Mouse (Mus musculus) forebrain, embryonic 14.5 days (tissue): ENCODE results near the gene Matn4. TPM values are rescaled to one million over a fixed set of nuclear protein-coding genes. Genes with fewer than 3 reads are reported as not detected.
A peak's percentile ranks its signal among the peaks of the same experiment; 100 is the strongest.

Experiments used
- ATAC-seq: fragments of 200-750 bp; cut with Nextera tagmentation; 2 replicates; pipeline ENCODE4 v1.8.0; 2017; ENCODE audit warnings: mild to moderate bottlenecking, moderate library complexity
- DNase-seq: peaks from one replicate; pipeline ENCODE4 v3.0.0-alpha.2; 2015; ENCODE audit warnings: low spot score
- H3K27ac ChIP-seq: fragments of 300-500 bp; sonication (generic); 2 replicates; pipeline ENCODE4 v1.5.1; 2014; ENCODE audit warnings: low read depth, mild to moderate bottlenecking, control low read depth, low read length, moderate library complexity
- H3K27me3 ChIP-seq: fragments of 300-500 bp; sonication (generic); replicated peaks from 2 replicates; pipeline ENCODE4 v1.6.1; 2014; ENCODE audit warnings: low read length, control low read depth, mixed read lengths; ENCODE audit not compliant: control insufficient read depth, insufficient read depth
- H3K36me3 ChIP-seq: fragments of 300-500 bp; sonication (generic); 2 replicates; pipeline ENCODE4 v1.6.1; 2014; ENCODE audit warnings: low read length, control low read depth; ENCODE audit not compliant: control insufficient read depth, insufficient read depth
- H3K4me1 ChIP-seq: fragments of 300-500 bp; sonication (generic); 2 replicates; pipeline ENCODE4 v1.6.1; 2014; ENCODE audit warnings: antibody characterized with exemption, low read length, control low read depth; ENCODE audit not compliant: control insufficient read depth, insufficient read depth
- H3K4me2 ChIP-seq: fragments of 300-500 bp; sonication (generic); 2 replicates; pipeline ENCODE4 v1.6.1; 2014; ENCODE audit warnings: mild to moderate bottlenecking, control low read depth, low read length
- H3K4me3 ChIP-seq: fragments of 300-500 bp; sonication (generic); 2 replicates; pipeline ENCODE4 v1.5.1; 2014; ENCODE audit warnings: low read depth, low read length, control low read depth
- H3K9ac ChIP-seq: fragments of 300-500 bp; sonication (generic); 2 replicates; pipeline ENCODE4 v1.6.1; 2014; ENCODE audit warnings: mild to moderate bottlenecking, low read length, control low read depth, moderate library complexity
- H3K9me3 ChIP-seq: fragments of 300-500 bp; sonication (generic); replicated peaks from 2 replicates; pipeline ENCODE4 v1.6.1; 2016; ENCODE audit warnings: low read length, control low read depth, mixed read lengths; ENCODE audit not compliant: control insufficient read depth
- WGBS: fragments of 180-500 bp; shearing (Covaris S2); extraction: QIAGEN DNeasy Blood & Tissue Kit; methylation state at CpG from one replicate; pipeline ENCODE4 v1.1.7; 2014; 5-methylcytosine and 5-hydroxymethylcytosine counted together
- polyA plus RNA-seq: library from polyadenylated mRNA; unstranded; fragments of >200 nt; fragmentation: Nextera tagmentation; extraction: Ambion mirVana; gene quantifications from 2 replicates; pipeline ENCODE4 v1.2.1, GENCODE M21; 2014

The Matn4 gene
- polyA plus RNA-seq = 0.08 and 0.10 TPM in 2 replicates

- Histone ChIP-seq H3K36me3 (no peaks in the 10 kb centered on the region), H3K9me3 (no peaks in the 10 kb centered on the region)
- 3% methylated on average over 9 of the region's 9 CpGs for WGBS
Observed at GRCm38 (mm10) chr2:164405060-164405459, at the start of gene Matn4. Matn4 (minus strand) TSS chr2:164405160.

GRCm38 (mm10) chr2:164453887-164454500 lies 49.0 kb upstream of the Matn4 start:
- WGBS = 75% methylated on average over 7 of the region's 7 CpGs
- ATAC-seq = no peak
- no peak overlapping the region for H3K9ac ChIP-seq
- no peaks in the 10 kb centered on the region for H3K27me3 ChIP-seq
- no peak overlapping the region for H3K4me2 ChIP-seq
- H3K4me1 ChIP-seq = no peaks in the 10 kb centered on the region
- H3K9me3 ChIP-seq = no peaks in the 10 kb centered on the region
- DNase-seq = no peak
- H3K27ac ChIP-seq = no peak overlapping the region
- no peak overlapping the region for H3K4me3 ChIP-seq
- no peaks in the 10 kb centered on the region for H3K36me3 ChIP-seq

More at GRCm38 (mm10) chr2:164405060-164405459, at the start of gene Matn4:
- DNase-seq (no peak), ATAC-seq (no peak)
- H3K27ac ChIP-seq = no peak within 1 kb of the TSS
- H3K4me3 ChIP-seq = peak within 1 kb of the TSS; percentile 13; the same call in 1 of the 2 replicates
- H3K9ac ChIP-seq = no peak within 1 kb of the TSS
- peaks cover 90% of the 10 kb centered on the region for H3K27me3 ChIP-seq
- H3K4me2 ChIP-seq = peak within 1 kb of the TSS; percentile 40
- no peaks in the 10 kb centered on the region for H3K4me1 ChIP-seq

GRCm38 (mm10) chr2:164453047-164453757 lies 48.2 kb upstream of the Matn4 start:
- Histone ChIP-seq H3K9me3 (no peaks in the 10 kb centered on the region), H3K4me1 (no peaks in the 10 kb centered on the region), H3K27me3 (no peaks in the 10 kb centered on the region), H3K4me2 (no peak overlapping the region), H3K27ac (no peak overlapping the region), H3K4me3 (no peak overlapping the region), H3K9ac (no peak overlapping the region), H3K36me3 (no peaks in the 10 kb centered on the region)
- ATAC-seq = no peak
- WGBS = 84% methylated on average over 14 of the region's 14 CpGs
- DNase-seq = no peak

GRCm38 (mm10) chr2:164452000-164452676 lies 47.2 kb upstream of the Matn4 start:
- H3K4me2 ChIP-seq = no peak overlapping the region
- no peak for DNase-seq
- WGBS = 46% methylated on average over 12 of the region's 13 CpGs

GRCm38 (mm10) chr2:164449341-164450042 lies 44.5 kb upstream of the Matn4 start:
- Histone ChIP-seq H3K4me3 (no peak overlapping the region), H3K9ac (no peak overlapping the region), H3K9me3 (no peaks in the 10 kb centered on the region), H3K27me3 (no peaks in the 10 kb centered on the region), H3K27ac (no peak overlapping the region), H3K4me1 (no peaks in the 10 kb centered on the region), H3K36me3 (no peaks in the 10 kb centered on the region), H3K4me2 (no peak overlapping the region)
- 89% methylated on average over 14 of the region's 14 CpGs for WGBS
- ATAC-seq (no peak), DNase-seq (no peak)

More at GRCm38 (mm10) chr2:164452000-164452676, 47.2 kb upstream of the Matn4 start:
- no peaks in the 10 kb centered on the region for H3K4me1 ChIP-seq
- no peaks in the 10 kb centered on the region for H3K36me3 ChIP-seq
- no peaks in the 10 kb centered on the region for H3K9me3 ChIP-seq
- no peak overlapping the region for H3K4me3 ChIP-seq
- H3K9ac ChIP-seq = no peak overlapping the region
- no peak for ATAC-seq
- no peaks in the 10 kb centered on the region for H3K27me3 ChIP-seq
- no peak overlapping the region for H3K27ac ChIP-seq

- H3K9ac ChIP-seq = no peak overlapping the region
- no peaks in the 10 kb centered on the region for H3K36me3 ChIP-seq
- H3K4me2 ChIP-seq = no peak overlapping the region
- no peaks in the 10 kb centered on the region for H3K9me3 ChIP-seq
- no peaks in the 10 kb centered on the region; the same call in 1 of the 2 replicates for H3K4me1 ChIP-seq
- no peak overlapping the region for H3K27ac ChIP-seq
- DNase-seq (no peak), ATAC-seq (no peak)
- 78% methylated on average over 5 of the region's 5 CpGs for WGBS
- no peaks in the 10 kb centered on the region for H3K27me3 ChIP-seq
- H3K4me3 ChIP-seq = no peak overlapping the region
Observed at GRCm38 (mm10) chr2:164448921-164449320, 44.0 kb upstream of the Matn4 start.

- ATAC-seq (no peak), DNase-seq (no peak)
- Histone ChIP-seq H3K4me2 (no peak overlapping the region), H3K9me3 (no peaks in the 10 kb centered on the region), H3K27ac (no peak overlapping the region), H3K9ac (no peak overlapping the region), H3K4me3 (no peak overlapping the region), H3K36me3 (no peaks in the 10 kb centered on the region), H3K27me3 (no peaks in the 10 kb centered on the region), H3K4me1 (peaks cover 6% of the 10 kb centered on the region; the same call in 1 of the 2 replicates)
- 93% methylated on average over 1 of the region's 1 CpGs for WGBS
Observed at GRCm38 (mm10) chr2:164448140-164448539, 43.2 kb upstream of the Matn4 start.

- 0 out of 2 replicates have a peak, but pooled peaks cover 4% of the 10 kb centered on the region for H3K27me3 ChIP-seq
- H3K4me3 ChIP-seq = no peak overlapping the region
- no peak for ATAC-seq
- DNase-seq = no peak
- no peak overlapping the region for H3K9ac ChIP-seq
- H3K4me1 ChIP-seq = peaks cover 13% of the 10 kb centered on the region
- H3K36me3 ChIP-seq = no peaks in the 10 kb centered on the region
- no peaks in the 10 kb centered on the region for H3K9me3 ChIP-seq
- H3K27ac ChIP-seq = no peak overlapping the region
- H3K4me2 ChIP-seq = no peak overlapping the region
- WGBS = 79% methylated on average over 3 of the region's 3 CpGs
Observed at GRCm38 (mm10) chr2:164446086-164446469, 41.1 kb upstream of the Matn4 start.
